In the genomic region with DNA sequence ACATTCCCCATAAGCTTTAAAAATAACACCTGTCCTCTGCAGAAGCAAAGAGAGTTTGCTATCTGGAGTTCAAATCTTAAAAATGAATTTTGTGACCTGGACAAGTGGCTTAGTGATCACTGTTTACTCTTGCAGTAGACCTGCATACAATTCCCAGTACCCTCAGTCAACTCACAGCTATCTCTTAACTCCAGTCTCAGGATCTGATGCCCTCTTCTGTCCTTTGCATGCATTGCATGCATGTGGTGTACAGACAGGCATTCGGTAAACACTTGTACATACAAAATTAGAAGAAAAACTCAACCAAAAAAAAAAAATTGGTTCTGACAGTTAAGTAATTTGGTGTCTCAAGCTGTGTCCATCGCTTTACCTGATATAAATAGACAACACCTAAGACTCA, we compare ENCODE assay signal across 10 mouse cellular contexts. TPM values are rescaled to one million over a fixed set of nuclear protein-coding genes. Genes with fewer than 3 reads are reported as not detected.
DNase-seq lines count a peak whose midpoint lies in the region; ATAC-seq and TF ChIP-seq lines count a peak whose summit lies in the region.
"Had no signal": no experiment of that assay in that cellular context is flagged by ENCODE, and none has a peak within 500 bp of the region (broad histone marks: within the 10 kb centered on the region; RNA-seq: fewer than 3 reads in every experiment).

No protein-coding gene starts in this region.

- no peak overlapping the region for H3K9ac ChIP-seq in MEL (ENCODE audit: control insufficient read depth, low read depth, low read length, poor library complexity, severe bottlenecking)
- no peak overlapping the region for H3K9ac ChIP-seq in liver, embryonic 14.5 days (replicated peaks)
- no peak overlapping the region for H3K9ac ChIP-seq in midbrain, embryonic 15.5 days
- no peak overlapping the region for H3K9ac ChIP-seq in kidney, embryonic 15.5 days
- H3K9ac ChIP-seq: neural tube, embryonic 12.5 days had no signal

- H3K9me3 ChIP-seq in MEL (replicated peaks; ENCODE audit: insufficient read depth, low read length) = no peaks in the 10 kb centered on the region
- H3K9me3 ChIP-seq in liver, embryonic 14.5 days (ENCODE audit: control insufficient read depth, low read length) = no peaks in the 10 kb centered on the region
- H3K9me3 ChIP-seq in midbrain, embryonic 15.5 days = no peaks in the 10 kb centered on the region
- no peaks in the 10 kb centered on the region for H3K9me3 ChIP-seq in kidney, embryonic 15.5 days (replicated peaks)
- H3K9me3 ChIP-seq: neural tube, embryonic 12.5 days had no signal

- H3K79me2 ChIP-seq in MEL (ENCODE audit: control insufficient read depth, insufficient read depth, low read length, poor library complexity) = no peaks in the 10 kb centered on the region; the same call in 1 of the 2 replicates

- intact Hi-C loops in heart, postnatal 14 days (cut with DNase I) = no loop called here

- H3K4me3 ChIP-seq in MEL (ENCODE audit: control insufficient read depth in 1 of 2, insufficient read depth in 1 of 2, low read depth in 2 of 2, low read length in 2 of 2) = no peak overlapping the region
- H3K4me3 ChIP-seq in liver, embryonic 14.5 days (ENCODE audit: insufficient read depth in 1 of 2, low read depth in 2 of 2, low read length in 2 of 2) = no peak overlapping the region
- H3K4me3 ChIP-seq in midbrain, embryonic 15.5 days = no peak overlapping the region
- no peak overlapping the region for H3K4me3 ChIP-seq in kidney, embryonic 15.5 days (replicated peaks)
- H3K4me3 ChIP-seq: neural tube, embryonic 12.5 days had no signal

- no peaks in the 10 kb centered on the region for H3K27me3 ChIP-seq in MEL (ENCODE audit: control insufficient read depth in 1 of 2, insufficient read depth in 2 of 2, low read length in 2 of 2)
- H3K27me3 ChIP-seq in liver, embryonic 14.5 days (ENCODE audit: control insufficient read depth, insufficient read depth, low read length) = no peaks in the 10 kb centered on the region
- no peaks in the 10 kb centered on the region for H3K27me3 ChIP-seq in midbrain, embryonic 15.5 days (replicated peaks)
- no peaks in the 10 kb centered on the region for H3K27me3 ChIP-seq in kidney, embryonic 15.5 days
- H3K27me3 ChIP-seq: neural tube, embryonic 12.5 days had no signal

- ATAC-seq in liver, embryonic 14.5 days (ENCODE audit: insufficient read depth) = peak; percentile 55; the same call in 1 of the 2 replicates
- no peak for ATAC-seq in midbrain, embryonic 15.5 days (replicated peaks)
- ATAC-seq in kidney, embryonic 15.5 days (replicated peaks; ENCODE audit: low FRiP score) = no peak

- TF ChIP-seq RAD21 in MEL (IDR thresholded peaks at IDR 0.05; ENCODE audit: low read depth, low read length) = peak; percentile 24

- no peak for TF ChIP-seq POLR2A in MEL (IDR thresholded peaks at IDR 0.05; ENCODE audit: control insufficient read depth in 1 of 2, insufficient read depth in 1 of 2, low read depth in 1 of 2, low read length in 2 of 2, poor library complexity in 1 of 2)

- peak; percentile 17 for DNase-seq in heart, postnatal 4 days
- DNase-seq in heart, postnatal 14 days = no peak
- peak; percentile 68 for DNase-seq in 3T3-L1 (ENCODE audit: low read depth, low spot score)
- DNase-seq in MEL (ENCODE audit: low read depth, low spot score) = peak; percentile 79
- no peak for DNase-seq in liver, embryonic 14.5 days (ENCODE audit: low read depth in 3 of 3, low spot score in 3 of 3)
- no peak for DNase-seq in right cerebral cortex, postnatal 4 days
- DNase-seq: cerebellum, adult 9-10 months had no signal

- TF ChIP-seq EP300 in MEL (IDR thresholded peaks at IDR 0.05; ENCODE audit: low read depth in 1 of 2, low read length in 2 of 2) = no peak
- TF ChIP-seq EP300 in liver, embryonic 14.5 days (IDR thresholded peaks at IDR 0.05; ENCODE audit: low read depth) = no peak

- TF ChIP-seq CTCF in MEL (IDR thresholded peaks at IDR 0.05 in 2 of 3, conservative IDR thresholded peaks at IDR 0.05 in 1 of 3; ENCODE audit: control insufficient read depth in 1 of 3, insufficient read depth in 1 of 3, low read depth in 2 of 3, low read length in 3 of 3, poor library complexity in 1 of 3, severe bottlenecking in 1 of 3) = peak; percentile 36 to 51 (median 49); a peak in 5 of 6 replicates
- TF ChIP-seq CTCF in liver, embryonic 14.5 days (IDR thresholded peaks at IDR 0.05; ENCODE audit: low read depth) = peak; percentile 61

- peaks cover 7 to 79% of the 10 kb centered on the region in 2 experiments for H3K36me3 ChIP-seq in MEL (ENCODE audit: control insufficient read depth in 1 of 2, insufficient read depth in 2 of 2, low read length in 2 of 2)
- H3K36me3 ChIP-seq in liver, embryonic 14.5 days (replicated peaks; ENCODE audit: control insufficient read depth, insufficient read depth, low read depth) = peaks cover 86% of the 10 kb centered on the region
- no peaks in the 10 kb centered on the region; the same call in 1 of the 2 replicates for H3K36me3 ChIP-seq in midbrain, embryonic 15.5 days (replicated peaks)
- peaks cover 75% of the 10 kb centered on the region for H3K36me3 ChIP-seq in kidney, embryonic 15.5 days

- H3K4me1 ChIP-seq in MEL (ENCODE audit: control insufficient read depth in 1 of 2, insufficient read depth in 2 of 2, low read length in 2 of 2) = no peaks in the 10 kb centered on the region
- no peaks in the 10 kb centered on the region for H3K4me1 ChIP-seq in liver, embryonic 14.5 days (replicated peaks; ENCODE audit: control insufficient read depth in 2 of 2, insufficient read depth in 2 of 2, low read length in 1 of 2)
- no peaks in the 10 kb centered on the region for H3K4me1 ChIP-seq in midbrain, embryonic 15.5 days
- no peaks in the 10 kb centered on the region for H3K4me1 ChIP-seq in kidney, embryonic 15.5 days
- H3K4me1 ChIP-seq: neural tube, embryonic 12.5 days had no signal

- no peak overlapping the region for H3K27ac ChIP-seq in MEL (ENCODE audit: control insufficient read depth, low read depth, low read length)
- no peak overlapping the region for H3K27ac ChIP-seq in liver, embryonic 14.5 days
- no peak overlapping the region for H3K27ac ChIP-seq in midbrain, embryonic 15.5 days
- H3K27ac ChIP-seq in kidney, embryonic 15.5 days = no peak overlapping the region
- H3K27ac ChIP-seq: neural tube, embryonic 12.5 days had no signal

- H3K4me2 ChIP-seq in liver, embryonic 14.5 days (ENCODE audit: low read depth) = no peak overlapping the region
- no peak overlapping the region for H3K4me2 ChIP-seq in midbrain, embryonic 15.5 days
- no peak overlapping the region for H3K4me2 ChIP-seq in kidney, embryonic 15.5 days
- H3K4me2 ChIP-seq: neural tube, embryonic 12.5 days had no signal

- WGBS in liver, embryonic 14.5 days (ENCODE audit: insufficient replicate concordance) = 86% methylated on average over 2 of the region's 2 CpGs
- WGBS in midbrain, embryonic 15.5 days = 92% methylated on average over 2 of the region's 2 CpGs
- 96% methylated on average over 2 of the region's 2 CpGs for WGBS in kidney, embryonic 15.5 days

TF ChIP-seq in MEL, 35 proteins besides CTCF, POLR2A, EP300 and RAD21:
- TF ChIP-seq SMC3 (IDR thresholded peaks at IDR 0.05; ENCODE audit: low read depth, low read length) (peak; percentile 44), POLR2AphosphoS2 (IDR thresholded peaks at IDR 0.05; ENCODE audit: low read length) (peak; percentile 29; the same call in 1 of the 2 replicates), TAL1 (IDR thresholded peaks at IDR 0.05; ENCODE audit: low read length) (no peak)

RNA-seq across cellular contexts. Expression of a gene that starts 15.7 kb away (rescaled TPM):
- total RNA-seq in heart, postnatal 4 days (2021) = 100 to 1,000 TPM in 1 of 2 experiments, 10 to 100 TPM in 1; 93.9 to 109 TPM
- 10 to 100 TPM; 25.9 to 31.1 TPM for total RNA-seq in heart, postnatal 14 days (2021)
- 75.9 and 86.7 TPM in 2 replicates for total RNA-seq in MEL (2012; rRNA removed)
- polyA plus RNA-seq in MEL (2012; ENCODE audit: insufficient read depth in 1 of 2, insufficient read length in 2 of 2, low read depth in 1 of 2, low replicate concordance in 2 of 2, missing spikeins in 1 of 2) = 1,000 to 10,000 TPM in 1 of 2 experiments, 10 to 100 TPM in 1; 88.7 to 1,112 TPM
- polyA plus RNA-seq in liver, embryonic 14.5 days (2012; rRNA removed) = 18.6 and 50.6 TPM in 2 replicates
- polyA plus RNA-seq in liver, embryonic 14.5 days (2014; fragmentation: Nextera tagmentation; extraction: Ambion mirVana) = 124 and 143 TPM in 2 replicates
- polyA plus RNA-seq in midbrain, embryonic 15.5 days (2015; fragmentation: Nextera tagmentation; extraction: Ambion mirVana) = 32.1 and 36.9 TPM in 2 replicates
- 182 and 189 TPM in 2 replicates for polyA plus RNA-seq in kidney, embryonic 15.5 days (2015; fragmentation: Nextera tagmentation; extraction: Ambion mirVana)

RNA-seq across cellular contexts. Expression of a gene that starts 15.9 kb away (rescaled TPM):
- total RNA-seq in heart, postnatal 4 days (2021) = 10 to 100 TPM in 1 of 2 experiments, 1 to 10 TPM in 1; 8.4 to 11.6 TPM
- total RNA-seq in heart, postnatal 14 days (2021) = 1 to 10 TPM; 7.8 to 8.0 TPM
- 4.6 and 6.3 TPM in 2 replicates for total RNA-seq in MEL (2012; rRNA removed)
- 1 to 10 TPM in 1 of 2 experiments, not detected in 1; 8.4 TPM for polyA plus RNA-seq in MEL (2012; ENCODE audit: insufficient read depth in 1 of 2, insufficient read length in 2 of 2, low read depth in 1 of 2, low replicate concordance in 2 of 2, missing spikeins in 1 of 2)
- 7.8 and 9.7 TPM in 2 replicates for polyA plus RNA-seq in liver, embryonic 14.5 days (2012; rRNA removed)
- polyA plus RNA-seq in liver, embryonic 14.5 days (2014; fragmentation: Nextera tagmentation; extraction: Ambion mirVana) = 6.2 and 6.4 TPM in 2 replicates
- 8.0 and 8.3 TPM in 2 replicates for polyA plus RNA-seq in midbrain, embryonic 15.5 days (2015; fragmentation: Nextera tagmentation; extraction: Ambion mirVana)
- 18.9 and 19.4 TPM in 2 replicates for polyA plus RNA-seq in kidney, embryonic 15.5 days (2015; fragmentation: Nextera tagmentation; extraction: Ambion mirVana)

RNA-seq across cellular contexts. Expression of a gene that starts 24.3 kb away (rescaled TPM):
- 10 to 100 TPM; 31.4 to 35.3 TPM for total RNA-seq in heart, postnatal 4 days (2021)
- total RNA-seq in heart, postnatal 14 days (2021) = 1 to 10 TPM; 5.7 to 8.7 TPM
- total RNA-seq in MEL (2012; rRNA removed) = 11.3 and 14.8 TPM in 2 replicates
- 10 to 100 TPM in 1 of 2 experiments, not detected in 1; 17.4 TPM for polyA plus RNA-seq in MEL (2012; ENCODE audit: insufficient read depth in 1 of 2, insufficient read length in 2 of 2, low read depth in 1 of 2, low replicate concordance in 2 of 2, missing spikeins in 1 of 2)
- 20.1 and 39.0 TPM in 2 replicates for polyA plus RNA-seq in liver, embryonic 14.5 days (2012; rRNA removed)
- 121 and 136 TPM in 2 replicates for polyA plus RNA-seq in liver, embryonic 14.5 days (2014; fragmentation: Nextera tagmentation; extraction: Ambion mirVana)
- 38.4 and 39.9 TPM in 2 replicates for polyA plus RNA-seq in midbrain, embryonic 15.5 days (2015; fragmentation: Nextera tagmentation; extraction: Ambion mirVana)
- polyA plus RNA-seq in kidney, embryonic 15.5 days (2015; fragmentation: Nextera tagmentation; extraction: Ambion mirVana) = 123 and 139 TPM in 2 replicates

Comparison
In these comparisons a context has a peak if more than half of its experiments do, and no peak if none do; other contexts are left out.
1. DNase-seq: peak in heart, postnatal 4 days (single experiment), 3T3-L1 (single experiment) and MEL (single experiment); none in heart, postnatal 14 days (0 of 2), liver, embryonic 14.5 days (0 of 3) and right cerebral cortex, postnatal 4 days (single experiment).